Mouse (Mus musculus): ENCODE data around the gene Sema7a.

DNA sequence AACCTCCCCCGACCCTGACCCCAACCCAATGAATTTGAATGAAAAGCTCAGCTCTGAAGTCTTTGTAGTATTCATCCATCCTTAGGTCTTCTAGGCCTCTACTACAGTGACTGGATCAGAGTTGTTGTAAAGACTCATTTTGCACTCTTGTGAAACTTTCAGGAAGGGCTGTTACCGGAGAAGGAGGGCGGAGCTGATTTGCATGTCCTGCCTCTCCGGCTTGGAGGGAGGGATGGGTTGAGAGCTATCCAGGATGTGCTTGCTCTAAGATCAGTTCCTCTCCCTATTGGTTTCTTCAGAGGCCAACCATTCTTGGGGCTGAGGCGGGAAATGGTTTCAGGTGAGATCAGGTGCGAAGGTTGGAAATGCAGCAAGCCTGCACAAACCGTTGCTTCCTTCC is 71.1 kb downstream of the Sema7a start:
- TF ChIP-seq POLR2A (IDR thresholded peaks at IDR 0.05; ENCODE audit: extremely low read depth, insufficient read depth, low read length), result no peak
- TF ChIP-seq CTCF (IDR thresholded peaks at IDR 0.05; ENCODE audit: low read depth, low read length), result no peak

Data from liver, adult 2 months (tissue).